Mouse (Mus musculus) adrenal gland (tissue): ENCODE results near the gene Slc6a12.

Experiments used
- intact Hi-C: fragments of 180-260 bp; cut with DNase I; formaldehyde crosslinking; loops from one replicate; pipeline ENCODE4 v1.15.1; 2025
- microRNA-seq, 2 experiments: library from miRNA; unstranded; fragments of <30 nt; microRNA quantifications; one replicate each; pipeline ENCODE4; 2019

Gene Slc6a12

DNA sequence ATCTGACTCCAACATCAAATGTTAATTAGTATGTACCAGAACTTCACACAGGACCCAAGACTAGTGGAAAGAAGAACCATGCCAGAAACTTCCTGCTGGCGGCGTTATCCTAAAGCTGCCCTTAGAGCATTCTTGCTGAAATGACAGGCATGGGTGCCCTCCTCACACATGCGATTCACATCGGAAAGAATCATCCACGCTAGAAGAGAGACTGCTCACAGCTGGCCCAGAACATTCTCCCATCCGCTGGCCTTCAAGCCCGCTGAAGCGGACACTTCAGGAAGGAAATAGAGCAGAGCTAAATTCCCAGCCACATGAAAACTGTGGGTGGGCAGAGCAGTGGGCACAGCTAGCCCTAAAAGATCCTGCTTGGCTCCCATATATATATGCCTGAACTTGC is 62.4 kb downstream of the Slc6a12 start:
- intact Hi-C loops = no loop called here

DNA sequence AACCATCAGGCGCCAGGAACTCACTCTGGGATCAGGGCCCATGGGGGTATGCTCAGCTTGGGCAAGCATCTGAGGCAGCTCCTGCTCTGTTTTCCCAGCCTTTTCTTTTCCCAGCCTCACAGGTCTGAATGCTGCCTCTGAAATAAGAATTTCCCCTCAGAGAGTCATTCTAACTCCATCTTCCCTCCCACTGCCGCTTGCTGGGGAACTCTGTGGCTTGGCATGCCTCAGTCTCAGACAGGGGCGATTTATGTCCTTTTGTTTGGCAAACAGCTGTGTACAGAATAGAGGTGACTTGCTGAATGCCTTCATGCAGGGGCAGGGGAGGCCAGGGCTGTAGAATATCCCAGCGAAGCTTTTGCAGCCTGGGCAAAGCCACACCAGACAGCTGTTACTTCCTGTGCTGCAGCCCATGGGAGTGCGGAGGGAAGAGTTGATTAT is 64.7 kb downstream of the Slc6a12 start:
- intact Hi-C loops = no loop called here

DNA sequence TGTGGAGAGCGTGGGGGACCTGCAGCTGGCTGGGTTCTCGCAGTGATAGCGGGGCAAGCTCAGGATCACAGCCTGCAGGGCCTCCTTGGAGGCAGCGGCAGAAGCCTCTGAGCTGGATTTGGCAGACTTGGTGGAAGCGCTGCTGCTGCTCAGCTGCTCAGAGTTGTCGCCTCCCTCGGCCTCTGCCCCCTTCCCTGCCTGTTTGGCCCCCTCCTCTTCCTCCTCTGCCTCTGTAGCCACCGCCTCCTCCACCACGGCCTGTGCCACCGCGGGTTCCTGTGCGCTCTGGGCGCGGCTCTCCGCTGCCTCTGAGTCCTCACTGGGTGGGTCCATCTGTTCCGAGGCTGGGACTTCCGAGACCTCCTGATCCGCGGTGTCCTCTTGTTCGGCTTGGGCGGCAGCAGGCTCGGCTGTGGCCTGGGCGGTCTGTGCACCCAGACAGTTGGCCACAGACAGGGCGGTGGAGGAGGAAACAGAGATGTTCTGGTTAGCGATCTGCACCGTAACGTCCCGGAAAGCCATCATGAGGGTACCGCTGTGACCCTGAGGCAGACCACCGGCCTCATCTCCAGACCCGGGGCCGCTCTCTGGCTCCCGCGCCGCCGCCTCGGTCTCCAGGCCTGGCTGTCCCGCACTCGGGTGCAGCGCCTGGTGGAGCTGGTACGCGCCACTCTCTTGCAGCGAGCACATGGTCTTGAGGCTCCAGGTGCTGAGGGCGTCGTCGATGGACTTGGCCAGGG is 69.9 kb downstream of the Slc6a12 start:
- intact Hi-C loops = no loop called here

Small RNA genes lying within 50 kb of the gene (microRNA-seq; reads per million reads assigned to microRNA genes)
- gene Gm24855 = 0 reads per million in 2 experiments
